Mouse (Mus musculus) myocyte (in vitro differentiated cells): Measurements from ENCODE around the gene Zfpm1.

Experiments
- CEBPB ChIP-seq: IDR thresholded peaks from 2 replicates; pipeline ENCODE4 v1.6.1; 2011; ENCODE audit warnings: mild to moderate bottlenecking, moderate library complexity; ENCODE audit not compliant: poor library complexity, insufficient read depth, severe bottlenecking
- E2F4 ChIP-seq: IDR thresholded peaks from one replicate; pipeline ENCODE4 v1.6.1; 2011; ENCODE audit warnings: mild to moderate bottlenecking, control low read depth, moderate library complexity; ENCODE audit not compliant: insufficient read depth
- MYOD1 ChIP-seq, 3 experiments: IDR thresholded peaks; one replicate each; pipeline ENCODE4 v1.6.1; 2011; ENCODE audit warnings: control low read depth in 2 of 3, low read depth in 2 of 3, mild to moderate bottlenecking in 2 of 3, moderate library complexity in 1 of 3; ENCODE audit not compliant: insufficient read length in 2 of 3, control insufficient read depth in 1 of 3
- POLR2A ChIP-seq: IDR thresholded peaks from one replicate; pipeline ENCODE4 v1.6.1; 2011; ENCODE audit warnings: low read depth, mild to moderate bottlenecking, control low read depth, moderate library complexity; ENCODE audit not compliant: insufficient read length
- REST ChIP-seq: IDR thresholded peaks from one replicate; pipeline ENCODE4 v1.6.1; 2011; ENCODE audit warnings: mild to moderate bottlenecking, control low read depth, moderate library complexity; ENCODE audit not compliant: insufficient read depth, insufficient read length

GRCm38 (mm10) chr8:122284659-122285261, 2.8 kb downstream of the Zfpm1 start:
- no peak for TF ChIP-seq POLR2A
- no peak for TF ChIP-seq REST
- no peak for TF ChIP-seq MYOD1 (IDR thresholded peaks at IDR 0.05; ENCODE audit: control insufficient read depth in 1 of 3, insufficient read length in 2 of 3, low read depth in 2 of 3)
- TF ChIP-seq E2F4, result no peak
- TF ChIP-seq CEBPB, result no peak
